Mouse (Mus musculus): Measurements from ENCODE around the gene D930048N14Rik.
"Not testable (repeated sequence)": the region's sequence is repeated elsewhere in the genome, so short reads cannot be mapped to it uniquely, and the experiment has no call there.

The D930048N14Rik gene

DNA sequence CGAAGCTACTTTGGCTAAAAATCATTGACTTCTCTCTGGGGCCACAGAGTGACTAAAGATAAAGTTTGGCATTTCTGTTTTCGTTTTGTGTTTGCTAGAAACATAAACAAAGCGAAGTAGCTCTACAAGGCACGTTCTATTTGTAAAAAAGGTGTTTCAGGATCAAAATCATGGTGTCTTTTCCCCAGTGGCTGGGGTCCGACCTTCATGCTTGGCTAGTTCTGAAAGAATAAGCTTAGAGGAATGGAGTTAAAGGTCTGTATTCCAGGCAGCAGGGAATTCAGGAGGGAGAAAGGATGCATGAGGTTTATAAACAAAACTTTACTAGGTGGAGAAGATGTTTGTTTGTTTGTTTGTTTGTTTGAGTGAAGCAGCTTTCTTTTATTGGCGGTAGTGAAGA lies 38.6 kb downstream of the D930048N14Rik start:
- DNase-seq (ENCODE audit: inconsistent age in 2 of 2, low spot score in 1 of 2) = no peak

DNA sequence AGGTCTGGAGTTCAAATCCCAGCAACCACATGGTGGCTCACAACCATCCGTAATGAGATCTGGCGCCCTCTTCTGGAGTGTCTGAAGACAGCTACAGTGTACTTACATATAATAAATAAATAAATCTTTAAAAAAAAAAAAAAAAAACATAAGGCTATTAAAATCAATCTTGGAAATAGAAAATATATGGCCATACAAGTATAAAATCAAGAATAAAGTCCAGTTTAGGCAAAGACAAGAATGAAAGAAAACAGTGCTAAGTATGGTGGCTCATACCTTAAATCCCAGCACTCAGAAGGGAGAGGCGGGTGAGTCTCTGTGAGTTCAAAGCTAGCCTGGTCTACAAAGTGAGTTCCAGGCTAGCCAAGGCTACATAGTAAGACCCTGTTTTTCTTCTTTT lies 39.8 kb downstream of the D930048N14Rik start:
- not testable (repeated sequence) for DNase-seq (ENCODE audit: inconsistent age in 2 of 2, low spot score in 1 of 2)

DNA sequence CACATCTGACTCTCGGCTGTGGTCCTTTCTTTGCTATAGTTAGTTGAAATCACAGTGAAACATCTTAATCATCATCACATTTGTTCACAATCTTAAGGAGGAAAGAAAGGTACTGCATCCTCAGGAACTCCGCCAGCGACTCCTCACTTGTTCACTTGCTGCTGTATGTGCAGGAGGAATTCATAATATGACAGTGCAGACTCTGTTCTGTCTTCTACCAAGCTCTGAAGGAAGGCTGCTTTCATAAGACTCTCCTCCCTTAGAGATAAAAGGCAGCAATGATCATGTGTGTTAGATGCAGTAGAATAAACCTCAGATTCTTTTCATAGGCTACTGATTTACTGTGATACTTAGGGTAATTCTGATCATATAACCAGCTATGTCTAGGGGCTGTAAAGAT lies 44.2 kb downstream of the D930048N14Rik start:
- DNase-seq (ENCODE audit: inconsistent age in 2 of 2, low spot score in 1 of 2) = no peak

DNA sequence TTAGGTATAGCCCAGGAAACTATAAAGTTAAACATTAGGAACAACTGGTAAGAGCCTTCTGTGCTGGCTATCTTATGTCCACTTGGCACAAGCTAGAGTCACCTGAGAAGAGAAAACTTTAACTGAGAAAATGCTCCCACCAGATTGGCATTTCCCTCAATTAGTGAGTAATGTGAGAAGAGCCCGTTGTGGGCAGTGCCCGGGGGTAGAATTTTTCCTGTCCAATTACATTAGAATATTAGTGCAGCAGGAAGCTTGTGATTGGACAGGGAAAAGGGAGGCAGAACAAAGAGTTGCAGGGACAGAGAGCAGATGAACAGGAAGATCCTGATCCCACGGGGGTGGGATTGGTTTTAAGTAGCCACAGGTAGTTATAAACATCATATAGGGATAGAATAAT lies 52.1 kb downstream of the D930048N14Rik start:
- DNase-seq (ENCODE audit: inconsistent age in 2 of 2, low spot score in 1 of 2) = no peak

DNA sequence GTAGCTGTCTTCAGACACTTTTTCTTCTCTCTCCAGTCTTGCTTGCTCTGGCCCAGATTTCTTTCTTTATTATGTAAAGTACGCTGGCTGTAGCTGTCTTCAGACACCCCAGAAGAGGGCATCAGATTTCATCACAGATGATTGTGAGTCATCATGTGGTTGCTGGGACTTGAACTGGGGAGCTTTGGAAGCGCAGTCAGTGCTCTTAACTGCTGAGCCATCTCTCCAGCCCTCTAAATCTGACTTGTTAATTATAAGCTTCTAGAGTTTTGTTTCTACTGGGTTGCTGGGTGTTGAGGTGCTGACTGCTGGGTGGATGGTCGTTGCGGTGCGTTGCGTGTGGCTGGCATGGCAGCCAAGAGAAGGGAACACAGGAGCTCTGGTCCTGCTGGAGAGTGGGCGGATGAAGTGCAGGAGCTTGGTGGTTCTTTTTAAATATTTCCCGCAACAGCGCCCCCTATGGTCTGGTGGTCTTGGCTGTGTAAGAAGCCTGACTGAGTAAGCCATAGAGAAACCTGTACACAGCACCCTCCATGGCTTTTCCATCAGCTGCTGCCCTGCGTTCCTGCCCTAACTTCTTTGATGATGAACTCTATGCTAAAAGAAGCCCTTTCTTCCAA lies 52.7 kb downstream of the D930048N14Rik start:
- DNase-seq (ENCODE audit: inconsistent age in 2 of 2, low spot score in 1 of 2) = peak in 1 of 2 experiments; percentile 54

DNA sequence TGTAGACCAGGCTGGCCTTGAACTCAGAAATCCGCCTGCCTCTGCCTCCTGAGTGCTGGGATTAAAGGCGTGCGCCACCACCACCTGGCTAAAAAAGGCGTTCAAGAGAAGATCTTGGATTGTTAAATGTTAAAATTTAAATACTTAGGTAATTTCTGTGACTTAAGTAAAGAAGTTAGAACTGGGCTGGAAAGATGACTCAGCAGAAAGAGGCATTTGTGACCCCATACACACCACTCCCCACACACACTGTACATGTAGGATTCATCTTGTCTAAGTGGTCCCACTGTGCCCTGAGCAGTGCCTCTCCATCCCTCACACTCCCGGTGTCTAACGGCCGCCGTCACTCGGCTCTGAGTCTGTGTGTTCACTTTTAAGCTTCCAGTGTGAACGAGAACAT lies 55.7 kb downstream of the D930048N14Rik start:
- no peak for DNase-seq (ENCODE audit: inconsistent age in 2 of 2, low spot score in 1 of 2)

DNA sequence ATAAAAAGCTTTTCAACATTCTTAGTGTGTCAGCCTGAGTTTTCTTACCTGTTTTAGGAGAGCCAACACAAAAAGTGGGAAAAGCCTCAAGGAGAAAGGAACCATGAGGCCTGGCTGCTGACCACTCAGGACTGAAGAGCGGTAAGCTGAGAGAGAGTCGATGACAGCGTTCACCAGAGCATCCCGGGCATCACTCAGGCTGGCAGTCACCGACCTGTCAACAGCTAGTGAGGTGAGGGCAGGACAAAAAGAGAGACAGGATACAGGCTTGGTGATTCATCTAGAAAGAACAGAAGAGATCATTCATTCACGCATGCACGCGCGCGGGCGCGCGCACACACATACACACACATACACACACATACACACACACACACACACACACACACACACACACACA lies 56.3 kb downstream of the D930048N14Rik start:
- no peak for DNase-seq (ENCODE audit: inconsistent age in 2 of 2, low spot score in 1 of 2)
